Mouse (Mus musculus) cerebellum, postnatal 36 days (tissue): ENCODE measurements around the gene Wdr49.
"Not testable (repeated sequence)": the region's sequence is repeated elsewhere in the genome, so short reads cannot be mapped to it uniquely, and the experiment has no call there.

Experiments used
- DNase-seq, 2 experiments: peaks; one replicate each; pipeline ENCODE4 v3.0.0; 2021 to 2022; ENCODE audit warnings: mixed read lengths in 2 of 2

Gene Wdr49

DNA sequence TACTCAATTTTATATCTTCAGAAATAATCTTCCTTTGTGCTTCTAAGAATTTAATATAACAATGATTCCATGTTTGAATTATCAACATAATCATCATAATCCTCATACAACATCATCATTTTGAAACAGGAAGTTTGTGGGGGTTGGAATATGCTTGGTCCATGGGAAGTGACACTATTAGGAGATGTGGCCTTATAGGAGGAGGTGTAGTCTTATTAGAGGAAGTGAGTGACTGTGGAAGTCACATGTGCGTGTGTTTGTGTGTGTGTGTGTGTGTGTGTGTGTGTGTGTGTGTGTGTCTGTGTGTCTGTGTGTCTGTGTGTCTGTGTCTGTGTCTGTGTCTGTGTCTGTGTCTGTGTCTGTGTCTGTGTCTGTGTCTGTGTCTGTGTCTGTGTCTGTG, 182.5 kb downstream of the Wdr49 start:
- DNase-seq = not testable (repeated sequence)

DNA sequence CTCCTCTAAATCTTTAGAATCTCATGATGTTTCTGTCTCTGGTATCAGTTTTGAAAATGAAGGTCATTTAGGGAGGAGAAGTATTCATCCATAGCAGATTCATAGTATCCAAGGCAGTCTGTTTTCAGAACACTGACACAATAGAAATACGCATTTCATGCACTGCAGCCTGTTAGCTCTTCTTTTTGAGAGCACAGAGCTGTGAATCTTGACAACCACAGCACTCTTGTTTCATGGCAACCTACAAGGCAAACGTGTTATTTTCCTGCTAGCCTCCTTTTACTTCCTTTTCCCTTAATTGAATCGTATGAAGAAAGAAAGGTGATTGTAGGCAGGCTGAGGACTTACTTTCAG, 184.2 kb downstream of the Wdr49 start:
- DNase-seq = no peak

DNA sequence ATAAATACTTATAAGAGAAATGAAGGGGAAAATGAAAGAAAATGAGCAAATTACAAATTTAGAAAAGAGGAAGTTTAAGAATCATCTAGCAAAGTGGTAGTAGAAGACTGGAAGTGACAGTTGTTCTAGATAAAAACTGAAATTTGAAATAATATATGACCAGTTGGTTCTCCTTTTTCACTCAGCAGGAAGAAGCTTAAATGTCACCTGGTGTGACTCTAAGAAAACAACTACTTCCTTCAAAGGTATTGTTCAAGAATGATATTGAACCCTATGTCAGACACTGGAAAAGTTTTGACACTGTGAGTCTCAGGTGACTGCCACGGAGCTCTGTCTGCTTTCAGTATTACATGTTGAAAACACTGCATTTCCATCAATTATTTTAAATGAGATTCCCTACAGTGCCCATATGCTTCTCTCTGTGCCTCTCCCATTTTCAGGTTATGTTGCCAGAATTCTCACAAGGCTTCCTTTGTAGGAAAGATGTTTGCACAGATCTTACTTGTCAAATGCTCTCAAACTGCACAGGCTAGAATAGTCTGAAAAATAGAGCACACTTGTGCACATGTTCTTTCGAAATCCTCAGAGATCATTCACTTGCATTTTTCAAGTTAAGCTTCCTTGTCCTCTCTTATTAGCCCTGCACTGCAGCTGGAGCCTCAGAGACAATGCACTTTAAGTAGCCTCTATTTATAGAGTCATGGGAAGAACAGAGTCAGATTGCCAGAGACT, 184.8 kb downstream of the Wdr49 start:
- no peak for DNase-seq

DNA sequence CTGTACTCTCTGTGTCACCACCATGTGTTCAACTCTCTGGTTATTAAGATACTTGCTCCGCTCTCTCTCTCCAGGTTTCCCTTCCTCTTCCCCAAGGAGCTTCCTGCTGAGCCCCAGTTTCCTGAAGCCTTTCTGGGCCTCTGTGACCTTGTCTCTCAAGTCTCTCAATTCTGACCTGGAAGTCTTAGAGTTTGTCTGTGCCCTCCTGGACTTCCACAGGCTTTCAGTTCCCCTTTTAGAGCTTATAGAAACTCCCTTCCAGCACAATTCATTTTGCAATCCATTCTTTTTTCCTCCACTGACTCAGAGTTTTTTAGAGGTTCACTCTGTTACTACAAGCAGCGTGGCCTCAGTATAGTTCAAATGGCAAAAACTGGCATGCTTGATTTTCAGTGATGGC, 188.7 kb downstream of the Wdr49 start:
- DNase-seq = no peak

DNA sequence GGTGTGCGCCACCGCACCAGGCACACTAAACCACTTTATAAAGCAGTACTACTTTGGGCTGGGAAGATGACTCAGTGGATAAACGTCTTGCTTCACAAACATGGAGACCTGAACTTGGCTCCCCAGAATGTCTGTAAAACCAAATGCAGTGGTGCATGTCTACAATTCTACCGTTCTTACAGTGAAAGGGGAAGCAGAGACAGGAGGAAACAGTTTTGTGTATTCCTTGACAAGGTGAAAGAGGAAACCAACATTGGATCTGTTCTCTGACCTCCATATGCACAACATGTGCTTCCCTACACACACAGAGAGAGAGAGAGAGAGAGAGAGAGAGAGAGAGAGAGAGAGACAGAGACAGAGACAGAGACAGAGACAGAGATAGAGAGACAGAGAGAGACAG, 204.5 kb downstream of the Wdr49 start:
- DNase-seq = no peak

DNA sequence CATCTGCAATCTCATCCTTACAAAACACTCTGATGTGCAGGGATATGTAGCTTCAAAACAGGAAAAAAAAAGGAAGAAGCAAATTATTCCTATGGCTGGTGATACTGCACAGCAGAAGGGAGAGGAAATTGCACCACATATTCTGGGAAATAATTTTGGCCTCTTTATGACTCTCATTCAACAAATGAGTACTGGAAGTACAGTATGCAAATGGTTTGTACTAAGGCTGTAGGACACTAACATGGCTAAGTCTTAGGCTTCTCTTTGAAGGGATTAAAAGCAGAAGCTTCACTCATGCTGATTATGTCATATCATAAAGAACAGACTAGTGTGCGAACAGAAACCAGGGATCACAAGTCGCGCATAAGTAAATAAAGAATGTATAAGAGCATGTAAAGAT, 205.4 kb downstream of the Wdr49 start:
- no peak for DNase-seq

DNA sequence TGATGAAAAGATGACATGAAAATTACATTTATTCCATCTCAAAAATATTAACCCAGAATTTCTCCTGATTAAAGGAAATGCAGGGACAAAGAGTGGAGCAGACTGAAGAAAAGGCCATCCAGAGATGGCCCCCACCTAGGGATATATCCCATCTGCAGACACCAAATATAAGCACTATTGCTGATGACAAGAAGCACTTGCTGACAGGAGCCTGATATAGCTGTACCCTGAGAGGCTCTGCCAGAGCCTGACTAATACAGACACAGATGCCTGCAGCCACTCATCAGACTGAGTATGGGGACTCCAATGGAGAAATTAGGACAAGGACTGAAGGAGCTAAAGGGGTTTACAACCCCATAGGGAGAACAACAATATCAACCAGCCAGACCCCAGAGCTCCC, 206.8 kb downstream of the Wdr49 start:
- DNase-seq = no peak

DNA sequence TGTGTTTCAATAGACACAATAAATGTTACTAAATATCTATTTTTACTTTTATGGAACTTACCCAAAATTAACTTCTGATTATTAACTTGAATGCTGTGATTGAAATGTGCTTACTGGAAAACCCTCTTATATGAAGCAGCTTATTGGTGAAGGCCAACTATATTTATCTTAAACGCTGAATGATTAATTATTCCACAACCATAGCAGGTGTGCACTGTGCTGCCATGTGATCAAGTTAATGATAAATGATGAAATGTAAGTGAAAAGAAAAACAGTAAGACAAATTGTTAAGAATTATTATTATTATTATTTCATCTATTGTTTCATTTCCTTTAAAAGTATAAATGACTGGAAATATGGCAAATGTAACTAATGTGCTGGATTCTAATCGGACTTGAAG, 212.0 kb downstream of the Wdr49 start, which contains the start of gene Serpini2:
TSS of gene Serpini2 (minus strand) at position 101 of the 400 bp plus-strand sequence.
- DNase-seq = no peak

DNA sequence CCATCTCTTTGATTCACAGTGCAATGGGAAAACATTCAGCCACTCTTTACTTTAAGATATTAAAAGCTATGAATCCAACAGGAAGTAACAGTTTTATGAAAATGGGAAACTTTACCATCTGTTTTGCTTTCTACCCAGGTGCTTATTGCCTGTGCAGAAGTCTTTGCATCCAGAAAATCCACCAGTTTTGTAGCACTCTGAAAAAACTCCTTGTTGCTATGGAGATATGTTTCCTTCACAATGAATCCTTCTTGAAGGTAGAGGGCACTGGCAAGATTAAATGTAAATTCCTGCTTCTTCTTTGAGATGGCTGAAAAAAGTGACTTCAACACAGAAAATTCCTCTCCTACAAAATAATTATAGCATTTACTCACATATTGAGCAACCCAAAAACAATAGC, 222.6 kb downstream of the Wdr49 start:
- DNase-seq = no peak
